Mouse (Mus musculus) hematopoietic stem cell, adult 5-6 weeks (primary cell): ENCODE data around the gene Krtap15. TPM values are rescaled to one million over a fixed set of nuclear protein-coding genes. Genes with fewer than 3 reads are reported as not detected.
A peak's percentile ranks its signal among the peaks of the same experiment; 100 is the strongest.

ENCODE experiments used
- ATAC-seq, 2 experiments: fragments of 125-278 bp in 1 of 2; replicated peaks in 1 of 2; 2 replicates each; pipeline ENCODE4 v1.8.0; 2016 to 2017; ENCODE audit warnings: inconsistent platforms in 2 of 2, mild to moderate bottlenecking in 2 of 2, moderate number of reproducible peaks in 2 of 2, low read depth in 1 of 2, moderate TSS enrichment in 1 of 2; ENCODE audit not compliant: low FRiP score in 2 of 2, poor library complexity in 2 of 2, severe bottlenecking in 2 of 2, insufficient read depth in 1 of 2, low TSS enrichment in 1 of 2
- total RNA-seq: library from RNA; stranded (forward); fragments of 172-1452, 232-1000 nt; gene quantifications from 2 replicates; pipeline ENCODE4 v1.2.3, GENCODE M21; 2017

Krtap15 gene
- not detected in 2 replicates for total RNA-seq

DNA sequence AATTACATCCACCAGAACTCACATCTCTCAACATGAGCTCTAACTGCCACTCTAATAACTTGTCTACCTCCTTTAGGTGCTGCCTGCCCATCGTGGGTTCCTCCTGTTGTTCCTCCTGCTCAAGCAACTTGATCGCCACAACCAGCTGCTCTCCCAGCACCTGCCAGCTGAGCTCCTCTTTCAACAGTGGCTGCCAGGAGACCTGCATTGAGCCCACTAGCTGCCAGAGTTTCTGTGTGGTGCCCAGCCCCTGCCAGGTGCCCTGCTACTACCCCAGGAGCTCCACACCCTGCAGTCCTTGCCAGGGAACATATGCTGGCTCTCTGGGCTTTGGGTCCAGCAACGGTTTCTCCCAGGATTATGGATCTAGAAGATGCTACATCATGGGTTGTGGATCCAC lies at the start of gene Krtap15:
Krtap15 (plus strand) TSS at position 150 of the 400 bp plus-strand sequence.
- ATAC-seq: no peak

DNA sequence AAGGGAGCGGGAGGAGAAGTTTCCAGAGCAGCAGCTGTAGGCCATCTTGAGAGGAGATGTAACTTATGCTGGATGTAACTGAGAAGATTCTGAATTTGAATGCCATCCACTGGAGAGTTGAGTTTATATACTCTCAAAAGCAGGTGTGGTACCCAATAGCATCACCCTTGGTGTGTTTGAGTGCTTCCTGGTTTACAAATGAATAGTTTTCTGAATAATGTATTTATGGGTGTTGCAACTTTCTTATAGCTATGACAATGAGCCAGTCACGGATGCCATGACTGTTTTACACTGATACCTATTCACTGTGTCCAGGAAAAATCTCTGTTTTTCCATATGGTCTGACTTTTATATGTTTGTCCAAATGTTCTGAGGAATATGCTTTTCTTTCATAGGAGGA lies 45.9 kb upstream of the Krtap15 start, which contains the start of gene 2310057N15Rik:
2310057N15Rik (minus strand) TSS at position 101 of the 400 bp plus-strand sequence.
- no peak for ATAC-seq

DNA sequence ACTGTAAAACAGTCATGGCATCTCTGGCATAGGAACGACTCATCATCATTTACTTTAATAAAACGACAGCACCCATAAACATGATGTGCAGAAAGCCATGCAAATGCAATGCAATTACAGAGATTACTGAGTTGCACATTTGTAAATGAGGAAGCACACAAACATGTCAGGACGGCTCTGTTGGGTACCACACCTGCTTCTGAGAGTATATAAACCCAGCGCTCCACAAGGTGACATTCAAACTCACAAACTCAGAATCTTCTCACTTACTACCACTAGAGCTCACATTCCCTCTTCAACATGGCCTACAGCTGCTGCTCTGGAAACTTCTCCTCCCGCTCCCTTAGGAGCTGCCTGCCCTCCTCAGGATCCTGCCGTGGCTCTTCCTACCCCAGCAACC lies 42.4 kb upstream of the Krtap15 start, which contains the start of gene Gm5965:
Gm5965 (plus strand) TSS at position 301 of the 400 bp plus-strand sequence.
- no peak for ATAC-seq

DNA sequence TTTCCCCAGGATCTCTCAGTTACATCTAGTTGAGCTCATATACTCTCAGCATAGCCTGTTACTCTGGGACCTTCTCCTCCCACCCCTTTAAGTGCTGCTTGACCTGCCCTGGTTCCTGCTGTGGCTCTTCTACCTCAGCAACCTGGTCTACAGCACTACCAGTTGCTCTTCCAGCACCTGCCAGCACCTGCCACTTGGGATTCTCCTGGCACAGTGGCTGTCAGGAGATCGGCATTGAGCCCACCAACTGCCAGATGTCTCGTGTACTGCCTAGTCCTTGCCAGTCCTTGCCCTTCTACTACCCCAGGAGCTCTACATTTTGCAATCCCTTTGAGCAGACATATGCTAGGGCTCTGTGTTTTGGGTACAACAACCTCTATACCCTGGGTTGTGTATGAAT lies 33.2 kb upstream of the Krtap15 start:
- ATAC-seq: no peak

DNA sequence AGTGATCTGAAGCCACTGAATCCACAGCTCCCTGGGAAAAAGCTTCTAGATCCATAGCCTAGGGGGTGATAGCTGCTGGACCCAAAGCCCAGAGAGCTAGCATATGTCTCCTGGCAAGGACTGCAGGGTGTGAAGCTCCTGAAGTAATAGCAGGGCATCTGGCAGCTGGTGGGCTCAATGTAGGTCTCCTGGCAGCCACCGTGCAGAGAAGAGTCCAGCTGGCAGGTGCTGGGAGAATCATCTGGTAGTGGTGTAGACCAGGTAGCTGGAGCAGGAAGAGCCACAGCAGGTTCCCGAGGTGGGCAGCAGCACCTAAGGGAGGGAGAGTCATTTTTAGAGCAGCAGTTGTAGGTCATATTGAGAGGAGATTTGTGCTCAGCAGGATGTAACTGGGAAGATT lies 8.2 kb upstream of the Krtap15 start, which contains the start of gene Gm20741:
Gm20741 (minus strand) TSS at position 394 of the 400 bp plus-strand sequence.
- ATAC-seq: no peak

DNA sequence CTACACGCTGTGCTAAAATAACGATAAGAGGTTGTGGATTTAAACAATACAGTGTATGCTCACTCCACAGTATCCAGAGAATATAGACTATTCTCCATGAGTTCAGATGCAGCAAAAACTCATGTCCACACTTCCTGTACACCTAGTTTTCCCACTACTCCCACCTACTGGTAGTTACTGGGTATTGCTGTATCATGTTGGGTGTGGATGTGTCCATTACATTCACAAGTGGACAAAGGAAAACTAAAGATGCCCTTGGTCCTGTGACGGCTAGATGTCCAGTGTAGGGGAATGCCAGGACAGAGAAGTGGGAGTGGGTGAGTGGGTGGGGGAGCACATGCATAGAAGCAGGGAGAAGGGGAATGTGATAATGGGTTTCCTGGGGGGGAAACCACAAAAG lies 3.7 kb downstream of the Krtap15 start:
- ATAC-seq: no peak

DNA sequence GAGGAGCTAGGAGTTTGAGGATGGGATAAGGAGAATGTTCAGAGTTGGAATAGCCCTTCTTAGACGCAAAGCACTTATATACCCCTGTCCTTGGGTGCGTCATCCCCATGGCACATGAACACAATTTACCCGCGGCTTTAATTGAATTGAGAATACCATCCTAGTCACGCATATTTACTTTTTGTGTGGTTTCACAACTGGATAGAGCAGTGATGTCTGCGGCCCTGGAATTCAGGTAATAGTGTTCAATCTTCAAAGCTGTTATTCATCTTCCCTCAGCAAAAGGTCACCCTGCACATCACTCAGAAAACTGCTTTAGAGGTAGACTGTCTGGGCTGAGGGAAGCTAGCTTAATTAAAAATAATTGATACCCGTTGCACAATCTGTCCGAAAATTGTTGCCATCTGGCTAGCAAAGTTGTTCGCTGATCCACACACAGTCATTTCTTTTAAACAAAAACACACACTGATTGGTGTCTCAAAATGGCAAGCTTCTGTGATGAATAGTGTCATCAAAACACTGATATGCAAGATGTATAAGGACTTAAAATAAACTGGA lies 6.2 kb downstream of the Krtap15 start, which contains the start of gene Krtap14:
Krtap14 (minus strand) TSS at position 51 of the 558 bp plus-strand sequence.
- ATAC-seq: no peak

DNA sequence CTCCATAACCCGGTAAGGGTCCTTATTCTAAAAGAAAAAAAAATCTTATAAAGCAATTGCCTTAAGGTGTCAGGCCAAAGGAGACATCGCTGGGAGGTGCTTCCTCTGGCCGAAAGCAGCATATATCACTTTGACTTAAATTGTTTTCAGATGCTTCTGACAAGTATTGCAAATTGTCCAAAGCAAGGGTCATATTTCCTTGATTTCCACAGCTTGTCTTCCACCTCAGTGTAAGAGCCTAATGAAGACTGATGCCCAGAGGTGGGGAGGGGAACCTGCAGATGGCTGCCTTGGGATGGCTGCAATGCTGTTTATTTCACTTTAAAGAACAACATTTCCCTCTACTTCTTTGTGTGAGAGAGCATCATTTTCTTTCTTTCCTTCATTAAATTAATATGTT lies 7.0 kb downstream of the Krtap15 start:
- no peak for ATAC-seq

DNA sequence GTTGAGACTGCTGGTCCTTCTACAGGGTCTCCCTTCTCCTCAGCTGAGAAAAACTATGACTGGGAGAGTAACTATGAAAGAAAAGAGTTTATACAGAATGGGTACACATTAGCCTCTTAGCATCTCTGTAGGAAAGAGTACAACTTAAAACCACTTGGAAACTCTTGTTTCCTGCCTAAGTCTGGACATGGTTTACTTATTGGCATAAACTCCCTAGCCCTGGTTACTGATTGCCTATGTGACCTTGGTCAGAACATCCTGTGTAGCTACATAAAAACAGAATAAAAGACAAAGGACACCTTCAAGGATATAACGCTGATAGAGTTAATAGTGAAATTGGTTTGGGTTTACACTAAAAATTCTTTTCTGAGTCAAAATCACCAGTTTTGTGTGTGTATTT lies 27.3 kb downstream of the Krtap15 start:
- ATAC-seq: no peak

DNA sequence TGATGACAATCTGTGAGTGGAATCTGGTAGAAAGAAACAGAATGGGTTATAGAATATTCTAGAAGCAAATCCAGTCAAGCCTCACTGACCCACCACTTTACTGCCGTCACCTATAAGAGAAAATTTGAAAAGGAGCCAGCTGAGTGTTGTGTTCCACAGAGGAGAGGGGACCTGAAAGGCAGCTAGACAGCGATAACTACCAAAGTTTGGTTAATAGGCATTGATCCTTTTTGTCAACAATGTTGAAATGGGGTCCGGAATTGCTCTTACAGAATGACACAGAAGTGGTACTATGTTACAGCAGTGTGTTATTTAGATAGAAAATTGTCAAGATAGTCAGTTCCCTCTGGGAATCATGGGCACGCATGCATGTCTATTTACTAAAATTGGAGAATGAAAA lies 28.5 kb downstream of the Krtap15 start:
- no peak for ATAC-seq

DNA sequence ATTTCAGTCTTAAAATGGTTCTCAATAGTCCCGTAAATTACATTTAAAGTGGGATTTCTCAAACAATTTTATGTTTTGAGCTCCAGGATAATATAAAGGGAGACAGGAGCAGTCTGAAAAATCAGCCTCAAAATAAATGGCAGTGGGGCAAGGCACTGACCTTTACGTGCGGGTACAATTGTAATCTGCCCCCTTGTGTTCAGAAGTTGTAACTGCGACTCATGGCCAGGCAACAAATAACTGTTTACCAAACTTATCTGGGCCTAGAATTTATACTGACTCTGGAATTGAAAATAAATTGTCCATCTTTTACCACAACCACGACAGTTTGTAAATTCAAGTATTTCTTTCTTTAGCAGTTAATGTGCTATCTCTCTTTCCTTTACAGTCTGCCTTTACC lies 31.4 kb downstream of the Krtap15 start:
- ATAC-seq: peak in 1 of 2 experiments; percentile 53; a peak in 2 of 4 replicates

DNA sequence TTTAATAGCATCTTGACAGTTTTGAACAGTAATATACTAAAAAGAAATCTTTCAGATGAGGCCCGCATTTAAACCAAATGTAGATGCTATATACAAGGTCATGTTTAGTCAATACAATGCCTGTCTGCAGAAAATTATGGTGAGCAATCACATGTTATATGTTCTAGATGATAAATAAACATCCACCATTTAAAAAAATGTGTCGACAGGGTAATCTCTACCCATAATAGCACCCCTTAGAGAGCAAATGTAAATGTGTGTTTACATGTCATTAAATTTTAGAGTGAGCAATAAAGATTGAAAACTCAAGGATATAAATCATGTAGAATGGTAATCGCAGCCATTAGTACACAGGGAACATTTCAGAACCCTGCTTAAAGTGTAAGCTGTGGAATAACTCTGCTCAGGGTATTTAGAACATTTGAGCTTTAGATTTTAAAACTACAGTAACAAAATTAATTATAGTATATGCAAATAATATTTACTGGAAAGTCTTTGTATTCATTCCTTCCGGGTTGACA lies 44.9 kb downstream of the Krtap15 start:
- no peak for ATAC-seq

DNA sequence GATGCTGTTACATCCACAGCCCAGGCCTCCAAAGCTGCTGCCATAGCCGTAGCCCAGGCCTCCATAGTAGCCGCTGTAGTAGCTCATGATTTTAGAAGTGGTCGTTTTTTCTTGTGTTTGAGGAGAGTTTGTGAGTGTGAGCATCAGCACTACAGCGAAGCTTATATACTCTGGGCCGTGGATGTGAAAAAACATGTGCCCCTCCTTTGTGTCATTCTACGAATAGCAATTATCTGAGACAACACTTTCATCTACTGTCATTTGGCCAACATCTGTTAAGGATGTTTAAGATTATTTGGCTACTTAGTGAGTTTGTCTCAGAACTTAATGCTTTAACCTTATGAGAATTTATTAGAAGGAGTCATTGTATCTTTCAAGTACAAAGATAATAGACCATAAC lies 49.3 kb downstream of the Krtap15 start, which contains the start of gene Krtap19-1:
Krtap19-1 (minus strand) TSS at position 101 of the 400 bp plus-strand sequence.
- no peak for ATAC-seq

DNA sequence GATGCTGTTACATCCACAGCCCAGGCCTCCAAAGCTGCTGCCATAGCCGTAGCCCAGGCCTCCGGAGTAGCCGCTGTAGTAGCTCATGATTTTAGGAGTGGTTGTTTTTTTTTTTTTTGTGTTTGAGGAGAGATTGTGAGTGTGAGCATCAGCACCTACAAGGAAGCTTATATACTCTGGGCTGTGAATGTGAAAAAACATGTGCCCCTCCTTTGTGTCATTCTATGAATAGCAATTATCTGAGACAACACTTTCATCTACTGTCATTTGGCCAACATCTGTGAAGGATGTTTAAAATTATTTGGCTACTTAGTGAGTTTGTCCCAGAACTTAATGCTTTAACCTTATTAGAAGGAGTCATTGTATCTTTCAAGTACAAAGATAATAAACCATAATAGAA lies 54.2 kb downstream of the Krtap15 start, which contains the start of gene Krtap19-2:
Krtap19-2 (minus strand) TSS at position 101 of the 400 bp plus-strand sequence.
- no peak for ATAC-seq

DNA sequence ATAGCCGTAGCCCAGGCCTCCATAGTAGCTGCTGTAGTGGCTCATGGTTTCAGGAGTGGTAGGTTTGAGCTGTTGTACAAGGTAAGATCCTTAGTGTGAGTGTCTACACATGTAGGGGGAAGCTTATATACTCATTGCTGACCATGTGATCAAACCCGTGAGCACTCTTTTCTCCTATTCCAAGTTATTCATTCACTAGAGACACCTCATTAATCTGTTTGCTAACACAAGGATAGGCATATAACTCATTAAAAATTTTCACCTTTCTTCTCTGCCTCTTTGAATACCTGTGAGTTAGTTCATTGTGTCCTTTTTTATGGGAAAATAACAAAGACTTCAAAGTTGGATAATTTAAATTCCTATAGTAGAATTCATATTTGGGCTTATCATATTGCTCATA lies 57.9 kb downstream of the Krtap15 start, which contains the start of gene Krtap19-3:
Krtap19-3 (minus strand) TSS at position 101 of the 400 bp plus-strand sequence.
- ATAC-seq: no peak
